Mouse (Mus musculus) heart, postnatal 10 days (tissue): Measurements from ENCODE around the gene Bdnf. TPM values are rescaled to one million over a fixed set of nuclear protein-coding genes. Genes with fewer than 3 reads are reported as not detected.

Experiments
- DNase-seq, 2 experiments: peaks; one replicate each; pipeline ENCODE4 v3.0.0; 2021
- intact Hi-C: fragments of 180-260 bp; cut with DNase I; formaldehyde crosslinking; loops from one replicate; pipeline ENCODE4 v1.15.1; 2025
- total RNA-seq, 2 experiments: library from RNA; stranded (reverse); gene quantifications; 2 replicates each; pipeline ENCODE4 v1.2.3; 2021

Bdnf gene
- total RNA-seq, 2 experiments from 2014 or later: 0.62 to 1.4 TPM

- intact Hi-C loops: no loop called here
- no peak for DNase-seq
Observed at GRCm38 (mm10) chr2:109768814-109769213, 94.3 kb downstream of the Bdnf start.

- intact Hi-C loops: no loop called here
- DNase-seq: no peak
Observed at GRCm38 (mm10) chr2:109776374-109776773, 101.9 kb downstream of the Bdnf start.

Other genes starting within 250 kb of the Bdnf start
- gene Lin7c, start 216.2 kb downstream of the Bdnf start, total RNA-seq: 10 to 100 TPM; 55.1 to 56.9 TPM
- 10 to 100 TPM; 34.3 to 36.6 TPM for gene Lgr4, start 242.9 kb downstream of the Bdnf start, total RNA-seq